Mouse (Mus musculus): ENCODE data around the gene Rasa2. TPM values are rescaled to one million over a fixed set of nuclear protein-coding genes. Genes with fewer than 3 reads are reported as not detected.

The Rasa2 gene
- polyA plus RNA-seq, 1 experiment, result 1.2 TPM

DNA sequence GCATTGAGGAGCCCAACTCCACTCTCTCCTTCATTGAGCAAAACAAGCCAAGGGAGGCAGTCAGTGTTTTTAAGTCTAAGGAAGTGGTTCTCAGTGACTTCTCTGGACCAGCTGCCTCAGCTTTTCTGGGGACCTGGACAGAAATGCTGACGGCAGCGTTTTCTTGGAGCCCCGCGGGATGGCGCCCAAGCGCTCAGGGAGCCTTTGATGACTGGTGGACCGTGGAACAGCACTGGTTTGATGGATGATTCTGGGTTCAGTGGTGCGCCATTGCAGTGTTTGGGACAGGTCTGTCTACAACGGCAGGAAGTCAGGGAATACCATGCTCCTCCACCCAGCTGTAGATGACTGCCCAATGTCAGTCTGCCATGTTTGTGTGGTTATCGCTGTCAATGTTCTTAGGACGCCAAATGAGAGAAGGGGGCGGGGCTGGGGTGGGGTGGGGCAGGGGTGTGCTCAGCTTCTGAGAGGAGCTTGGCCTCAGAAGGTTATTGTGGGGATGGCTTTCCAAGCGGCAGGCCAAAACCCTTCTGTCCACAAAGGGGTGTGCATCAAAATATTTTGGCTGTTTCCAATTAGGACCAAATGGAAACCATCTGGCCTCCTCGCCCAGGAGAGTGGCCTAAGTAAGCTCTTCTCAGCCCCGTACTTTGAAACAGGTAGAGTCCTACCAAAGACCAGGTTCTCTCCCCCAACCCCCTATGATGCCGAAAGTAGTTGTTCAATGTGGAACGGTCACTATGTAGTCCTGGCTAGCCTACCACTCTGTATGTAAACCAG is 127.1 kb downstream of the Rasa2 start:
- peaks cover 5% of the 10 kb centered on the region for H3K27me3 ChIP-seq (ENCODE audit: control insufficient read depth, insufficient read depth, insufficient read length)
- no peak overlapping the region for H3K4me2 ChIP-seq (ENCODE audit: low read depth)
- H3K36me3 ChIP-seq (ENCODE audit: control insufficient read depth, insufficient read depth), result no peaks in the 10 kb centered on the region
- H3K4me3 ChIP-seq, result no peak overlapping the region
- H3K79me2 ChIP-seq (ENCODE audit: control insufficient read depth, insufficient read depth), result no peaks in the 10 kb centered on the region
- TF ChIP-seq POLR2AphosphoS2 (IDR thresholded peaks at IDR 0.05; ENCODE audit: insufficient read length, low read depth) (no peak), MYOG (IDR thresholded peaks at IDR 0.05; ENCODE audit: control insufficient read depth in 1 of 3, insufficient read depth in 1 of 3, insufficient read length in 2 of 3, low read depth in 2 of 3) (no peak), MYOD1 (IDR thresholded peaks at IDR 0.05; ENCODE audit: control insufficient read depth in 1 of 3, insufficient read length in 2 of 3, low read depth in 2 of 3) (no peak), TCF3 (IDR thresholded peaks at IDR 0.05; ENCODE audit: insufficient read length, low read depth) (no peak), TCF12 (IDR thresholded peaks at IDR 0.05; ENCODE audit: insufficient read depth, poor library complexity, severe bottlenecking) (no peak), CEBPB (IDR thresholded peaks at IDR 0.05; ENCODE audit: insufficient read depth, poor library complexity, severe bottlenecking) (no peak), REST (IDR thresholded peaks at IDR 0.05; ENCODE audit: insufficient read depth, insufficient read length) (no peak), USF1 (IDR thresholded peaks at IDR 0.05; ENCODE audit: low read depth) (no peak), E2F4 (IDR thresholded peaks at IDR 0.05; ENCODE audit: insufficient read depth) (no peak), MAX (IDR thresholded peaks at IDR 0.05; ENCODE audit: low read depth) (no peak), POLR2A (IDR thresholded peaks at IDR 0.05; ENCODE audit: insufficient read length, low read depth) (no peak)
- H3ac ChIP-seq (ENCODE audit: control insufficient read depth, insufficient read length), result no peak overlapping the region

DNA sequence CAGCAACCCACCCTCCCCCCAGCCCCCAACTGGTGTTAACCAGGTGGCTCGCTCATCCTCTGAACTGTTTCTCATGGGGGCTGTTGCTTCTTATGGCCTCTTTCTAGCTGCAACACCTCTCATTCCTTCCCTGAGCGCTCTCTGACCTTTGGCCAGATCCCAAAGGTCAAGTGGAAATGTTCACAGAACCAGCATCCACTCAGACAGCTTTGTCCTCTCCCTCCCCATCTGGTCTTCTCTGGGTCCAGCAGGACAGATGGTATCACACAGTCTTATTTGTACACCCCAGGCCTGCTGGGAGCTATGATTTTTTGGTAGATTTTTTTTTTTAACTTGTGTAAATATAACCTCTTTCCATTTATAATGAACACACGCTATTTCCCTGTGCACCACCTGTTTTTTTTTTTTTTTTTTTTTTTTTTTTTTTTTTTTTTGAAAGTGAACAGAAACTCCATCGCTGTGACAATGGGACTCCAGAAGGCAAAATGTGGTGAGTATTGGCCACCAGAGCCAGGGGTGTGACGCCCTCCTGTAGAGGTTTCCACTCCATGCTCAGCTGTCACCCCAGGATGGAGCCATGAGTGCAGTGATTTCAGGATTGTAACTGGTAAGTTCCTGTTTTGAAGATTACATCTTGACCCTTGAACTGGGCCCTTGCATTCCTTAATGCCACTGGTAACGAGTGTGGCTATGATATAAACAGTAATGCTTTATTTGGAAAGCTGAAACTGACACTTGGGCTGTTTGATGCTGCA is 128.4 kb downstream of the Rasa2 start:
- TF ChIP-seq MYOD1 (IDR thresholded peaks at IDR 0.05; ENCODE audit: control insufficient read depth in 1 of 3, insufficient read length in 2 of 3, low read depth in 2 of 3) (peak in 2 of 3 experiments; percentile 32 to 88), MYOG (IDR thresholded peaks at IDR 0.05; ENCODE audit: control insufficient read depth in 1 of 3, insufficient read depth in 1 of 3, insufficient read length in 2 of 3, low read depth in 2 of 3) (peak; percentile 63 to 90 (median 76)), TCF3 (IDR thresholded peaks at IDR 0.05; ENCODE audit: insufficient read length, low read depth) (no peak)

GRCm38 (mm10) chr9:96501217-96501616 is 130.2 kb downstream of the Rasa2 start:
- TF ChIP-seq MAX (IDR thresholded peaks at IDR 0.05; ENCODE audit: low read depth) (no peak), MYOG (IDR thresholded peaks at IDR 0.05; ENCODE audit: control insufficient read depth in 1 of 3, insufficient read depth in 1 of 3, insufficient read length in 2 of 3, low read depth in 2 of 3) (peak; percentile 47 to 88 (median 68)), MYOD1 (IDR thresholded peaks at IDR 0.05; ENCODE audit: control insufficient read depth in 1 of 3, insufficient read length in 2 of 3, low read depth in 2 of 3) (peak; percentile 21 to 83 (median 70)), SRF (IDR thresholded peaks at IDR 0.05; ENCODE audit: control insufficient read depth, insufficient read length, low read depth) (no peak), TCF12 (IDR thresholded peaks at IDR 0.05; ENCODE audit: insufficient read depth, poor library complexity, severe bottlenecking) (peak; percentile 47)
- H3K4me3 ChIP-seq, result no peak overlapping the region
- H3K4me2 ChIP-seq (ENCODE audit: low read depth), result no peak overlapping the region
- H3K36me3 ChIP-seq (ENCODE audit: control insufficient read depth, insufficient read depth), result no peaks in the 10 kb centered on the region
- no peak overlapping the region for H3ac ChIP-seq (ENCODE audit: control insufficient read depth, insufficient read length)
- no peaks in the 10 kb centered on the region for H3K27me3 ChIP-seq (ENCODE audit: control insufficient read depth, insufficient read depth, insufficient read length)
- no peaks in the 10 kb centered on the region for H3K79me2 ChIP-seq (ENCODE audit: control insufficient read depth, insufficient read depth)

More for the DNA sequence above, 128.4 kb downstream of the Rasa2 start:
- no peak overlapping the region for H3ac ChIP-seq (ENCODE audit: control insufficient read depth, insufficient read length)
- H3K4me3 ChIP-seq, result no peak overlapping the region
- H3K79me2 ChIP-seq (ENCODE audit: control insufficient read depth, insufficient read depth), result no peaks in the 10 kb centered on the region
- H3K27me3 ChIP-seq (ENCODE audit: control insufficient read depth, insufficient read depth, insufficient read length), result peaks cover 5% of the 10 kb centered on the region
- H3K4me2 ChIP-seq (ENCODE audit: low read depth), result peak overlapping the region; percentile 9
- no peaks in the 10 kb centered on the region for H3K36me3 ChIP-seq (ENCODE audit: control insufficient read depth, insufficient read depth)

- TF ChIP-seq POLR2AphosphoS2 (IDR thresholded peaks at IDR 0.05; ENCODE audit: insufficient read length, low read depth), result no peak
- no peak for TF ChIP-seq E2F4 (IDR thresholded peaks at IDR 0.05; ENCODE audit: insufficient read depth)
- no peak for TF ChIP-seq SRF (IDR thresholded peaks at IDR 0.05; ENCODE audit: control insufficient read depth, insufficient read length, low read depth)
- TF ChIP-seq POLR2A (IDR thresholded peaks at IDR 0.05; ENCODE audit: insufficient read length, low read depth), result no peak
- TF ChIP-seq USF1 (IDR thresholded peaks at IDR 0.05; ENCODE audit: low read depth), result no peak
- TF ChIP-seq CEBPB (IDR thresholded peaks at IDR 0.05; ENCODE audit: insufficient read depth, poor library complexity, severe bottlenecking), result no peak
- no peaks in the 10 kb centered on the region for H3K27me3 ChIP-seq (ENCODE audit: control insufficient read depth, insufficient read depth, insufficient read length)
- H3K4me3 ChIP-seq, result no peak overlapping the region
- no peak overlapping the region for H3ac ChIP-seq (ENCODE audit: control insufficient read depth, insufficient read length)
- H3K4me2 ChIP-seq (ENCODE audit: low read depth), result no peak overlapping the region
- H3K36me3 ChIP-seq (ENCODE audit: control insufficient read depth, insufficient read depth), result no peaks in the 10 kb centered on the region
- no peaks in the 10 kb centered on the region for H3K79me2 ChIP-seq (ENCODE audit: control insufficient read depth, insufficient read depth)
These were observed 138.2 kb downstream of the Rasa2 start for GRCm38 (mm10) chr9:96493212-96493611.

- no peaks in the 10 kb centered on the region for H3K36me3 ChIP-seq (ENCODE audit: control insufficient read depth, insufficient read depth)
- no peak overlapping the region for H3K4me3 ChIP-seq
- no peak overlapping the region for H3K4me2 ChIP-seq (ENCODE audit: low read depth)
These were observed 139.6 kb downstream of the Rasa2 start for GRCm38 (mm10) chr9:96491810-96492209.

More at GRCm38 (mm10) chr9:96491810-96492209, 139.6 kb downstream of the Rasa2 start:
- Histone ChIP-seq H3K27me3 (ENCODE audit: control insufficient read depth, insufficient read depth, insufficient read length) (no peaks in the 10 kb centered on the region), H3ac (ENCODE audit: control insufficient read depth, insufficient read length) (no peak overlapping the region), H3K79me2 (ENCODE audit: control insufficient read depth, insufficient read depth) (no peaks in the 10 kb centered on the region)
- no peak for TF ChIP-seq TCF3 (IDR thresholded peaks at IDR 0.05; ENCODE audit: insufficient read length, low read depth)
- no peak for TF ChIP-seq SRF (IDR thresholded peaks at IDR 0.05; ENCODE audit: control insufficient read depth, insufficient read length, low read depth)
- TF ChIP-seq CEBPB (IDR thresholded peaks at IDR 0.05; ENCODE audit: insufficient read depth, poor library complexity, severe bottlenecking), result no peak
- no peak for TF ChIP-seq MYOG (IDR thresholded peaks at IDR 0.05; ENCODE audit: control insufficient read depth in 1 of 3, insufficient read depth in 1 of 3, insufficient read length in 2 of 3, low read depth in 2 of 3)
- no peak for TF ChIP-seq TCF12 (IDR thresholded peaks at IDR 0.05; ENCODE audit: insufficient read depth, poor library complexity, severe bottlenecking)
- TF ChIP-seq USF1 (IDR thresholded peaks at IDR 0.05; ENCODE audit: low read depth), result no peak
- TF ChIP-seq MAX (IDR thresholded peaks at IDR 0.05; ENCODE audit: low read depth), result no peak
